Mouse (Mus musculus): ENCODE results near the gene Rnaseh2b.

DNA sequence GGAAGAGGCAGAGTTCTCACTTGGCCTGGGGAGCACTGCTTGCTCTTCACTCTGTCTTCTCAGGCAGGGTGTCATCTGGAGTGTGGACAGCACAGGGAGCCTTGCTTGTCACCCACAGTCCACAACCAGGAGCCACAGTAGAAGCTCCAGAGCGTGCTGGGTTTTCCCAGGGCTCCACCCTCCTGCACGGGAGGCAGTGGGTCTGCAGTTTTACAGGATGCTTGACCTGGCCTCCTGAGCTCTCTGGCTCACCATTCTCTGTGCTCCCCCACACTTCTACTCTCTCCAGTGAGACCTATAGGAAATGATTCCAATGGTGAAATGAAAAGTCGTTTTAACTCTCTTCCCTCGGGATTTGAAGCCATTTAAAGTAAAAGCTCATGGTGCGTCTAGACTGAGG, 57.4 kb downstream of the Rnaseh2b start:
- no peak for TF ChIP-seq EP300 (optimal IDR thresholded peaks at IDR 0.05)
- TF ChIP-seq CTCF (IDR thresholded peaks at IDR 0.05; ENCODE audit: low read depth), result no peak
